Mouse (Mus musculus) lung, adult 18-20 months (tissue): ENCODE results near the gene Ccdc190.

Experiments used
- DNase-seq, 2 experiments: peaks; one replicate each; pipeline ENCODE4 v3.0.0; 2022; ENCODE audit warnings: mixed read lengths in 2 of 2

Ccdc190 gene

DNA sequence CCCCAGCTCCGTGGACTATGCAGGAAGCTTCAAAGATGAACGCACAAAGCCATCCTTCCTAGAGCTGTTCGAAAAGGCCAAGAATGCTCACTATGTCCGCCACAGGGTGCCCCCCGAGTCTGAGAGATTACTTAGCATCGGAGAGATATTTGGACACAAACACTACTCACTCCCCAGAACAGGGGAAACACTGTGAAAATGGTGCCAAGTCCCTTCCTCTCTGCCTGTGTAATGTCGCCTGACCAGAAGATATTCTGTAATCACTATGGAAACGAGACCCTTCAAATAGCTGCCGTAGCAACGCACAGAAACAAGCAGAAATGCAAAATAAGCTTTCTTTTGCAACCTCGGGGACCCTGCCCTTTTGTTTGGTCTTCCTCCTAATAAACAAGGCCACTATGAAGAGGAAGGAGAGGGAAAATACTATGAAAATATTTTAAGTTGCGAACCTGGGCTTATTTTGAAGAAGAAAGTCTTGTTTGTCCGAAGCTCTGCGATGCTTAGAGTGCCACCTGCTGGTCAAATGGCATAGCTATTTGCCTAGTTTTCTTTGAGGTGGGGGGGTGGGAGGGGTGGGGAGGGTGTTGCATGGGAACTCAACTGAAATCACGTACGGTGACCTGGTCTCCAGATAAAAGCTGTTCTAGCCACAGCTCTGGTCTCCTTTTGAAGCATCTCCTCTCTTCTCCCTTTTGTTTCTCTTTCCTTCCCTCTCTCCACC, 5.7 kb downstream of the Ccdc190 start:
- peak in 1 of 2 experiments; percentile 42 for DNase-seq

DNA sequence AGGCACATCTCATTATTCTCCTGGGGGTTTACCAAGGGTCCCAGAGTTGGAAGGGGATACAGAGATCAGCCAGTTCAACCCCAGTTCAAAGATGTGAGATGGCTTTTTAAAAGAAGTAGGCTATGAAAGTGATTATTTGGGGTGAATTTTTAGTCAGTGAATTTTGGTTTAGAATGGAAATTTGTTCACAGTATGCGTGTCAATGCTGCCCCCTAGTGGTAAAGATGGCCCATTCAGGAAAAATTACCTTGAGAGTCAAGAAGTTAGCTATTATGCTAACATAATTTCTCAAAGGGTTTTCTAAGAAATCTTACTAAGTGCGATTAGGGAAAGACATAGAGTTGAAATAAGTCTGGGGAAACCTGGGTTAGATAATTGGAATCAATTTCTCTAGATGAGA, 10.9 kb downstream of the Ccdc190 start:
- DNase-seq: no peak

- no peak for DNase-seq
These were observed 17.6 kb downstream of the Ccdc190 start for GRCm38 (mm10) chr1:169946004-169946403.

- no peak for DNase-seq
These were observed 19.2 kb downstream of the Ccdc190 start for GRCm38 (mm10) chr1:169947654-169948053.

DNA sequence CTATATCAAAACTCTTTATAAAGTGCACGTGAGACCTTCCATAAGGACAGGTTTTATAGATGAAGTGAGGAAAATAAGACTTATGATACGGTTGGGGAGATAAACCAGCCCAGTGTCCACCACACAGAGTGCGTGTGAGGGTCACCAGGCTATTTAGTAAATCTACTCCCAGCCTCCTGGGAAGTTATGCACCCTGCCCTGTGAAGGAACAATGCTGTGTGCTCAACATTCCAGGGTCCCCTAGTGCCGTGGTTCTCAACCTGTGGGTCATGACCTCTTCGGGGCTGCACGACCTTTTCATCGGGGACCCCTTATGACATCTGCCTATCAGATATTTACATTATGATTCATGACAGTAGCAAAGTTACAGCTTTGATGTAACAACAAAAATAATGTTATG, 19.8 kb downstream of the Ccdc190 start:
- DNase-seq: no peak

GRCm38 (mm10) chr1:169948866-169949265, 20.4 kb downstream of the Ccdc190 start:
- no peak for DNase-seq

DNA sequence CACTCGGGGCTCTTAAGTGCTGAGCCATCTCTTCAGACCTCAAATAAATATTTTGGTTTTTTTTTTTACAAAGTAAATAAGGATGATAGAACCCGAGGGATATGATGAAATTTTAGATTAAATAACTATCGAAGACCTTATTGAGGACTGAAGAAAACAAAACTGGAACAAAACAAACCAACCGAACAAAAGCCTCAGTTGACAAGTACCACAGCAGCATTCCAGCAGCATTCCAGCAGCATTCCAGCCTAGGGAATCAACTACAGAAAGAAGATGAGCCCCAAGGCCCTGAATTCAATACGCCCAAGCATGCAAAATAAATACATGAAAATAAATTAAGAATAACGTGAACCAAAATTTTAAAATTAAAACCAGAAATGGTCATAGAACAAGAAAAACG, 21.5 kb downstream of the Ccdc190 start:
- DNase-seq: no peak

GRCm38 (mm10) chr1:169950651-169951050, 22.2 kb downstream of the Ccdc190 start:
- DNase-seq: no peak

- DNase-seq: no peak
These were observed 23.1 kb downstream of the Ccdc190 start for GRCm38 (mm10) chr1:169951561-169951960.

- DNase-seq: no peak
These were observed 24.2 kb downstream of the Ccdc190 start for GRCm38 (mm10) chr1:169952636-169953035.

DNA sequence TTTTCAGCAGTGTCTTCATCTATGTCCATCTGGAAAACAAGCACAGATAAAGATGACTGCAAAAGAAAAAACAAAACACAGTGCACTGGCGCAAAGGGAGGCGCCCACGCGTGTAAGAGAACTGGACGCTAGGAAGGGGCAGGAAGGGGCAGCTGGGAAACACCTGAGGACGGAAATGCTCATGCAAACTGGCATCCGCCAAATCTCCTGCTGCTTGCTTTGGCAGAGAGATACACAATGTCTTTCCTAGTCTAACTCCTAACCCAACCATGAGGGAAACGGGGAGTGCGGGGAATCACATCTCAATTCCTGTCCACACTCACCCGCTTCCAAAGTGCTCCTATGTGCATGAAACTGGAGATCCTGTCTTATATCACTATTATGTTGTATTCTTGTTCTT, 24.7 kb downstream of the Ccdc190 start:
- no peak for DNase-seq

DNA sequence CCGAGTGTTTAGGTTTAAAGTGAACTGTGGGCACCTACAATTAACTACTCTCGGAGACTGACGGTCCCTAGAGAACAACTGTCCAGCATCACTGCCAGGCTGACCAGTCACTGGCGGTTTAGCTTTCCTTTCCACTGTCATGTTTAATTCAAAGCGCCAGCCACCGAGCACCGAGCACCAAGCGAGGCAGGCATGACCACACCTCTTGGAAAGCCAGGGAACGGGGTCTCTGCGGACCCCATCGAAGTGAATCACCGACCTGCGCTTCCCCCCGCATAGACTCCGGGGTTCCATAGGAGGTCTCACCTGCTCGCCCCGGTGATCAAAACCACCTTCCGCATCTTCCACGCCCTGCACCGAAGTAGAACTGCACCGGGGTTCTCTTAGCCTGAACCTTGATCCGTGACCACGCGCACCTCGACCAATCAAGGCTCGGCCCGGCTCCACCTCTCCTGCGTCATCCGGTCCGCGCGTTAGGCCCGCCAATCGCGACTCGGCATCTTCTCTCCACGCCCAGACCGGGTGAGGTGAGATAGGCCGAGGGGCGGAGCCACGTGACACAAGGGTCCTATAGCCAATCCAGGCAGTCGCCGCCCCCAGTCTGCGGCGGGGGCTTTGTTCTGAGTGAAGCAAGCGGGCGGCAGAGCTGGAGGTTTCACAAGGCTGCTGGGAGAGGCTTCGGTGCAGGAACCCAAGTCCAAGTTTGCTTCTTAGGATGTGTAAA, 40.5 kb downstream of the Ccdc190 start, which contains the start of gene Hsd17b7:
Hsd17b7 (minus strand) TSS at position 450 of the 724 bp plus-strand sequence.
- peak; percentile 99 for DNase-seq

GRCm38 (mm10) chr1:169969516-169969886, 41.1 kb downstream of the Ccdc190 start:
- DNase-seq: no peak

DNA sequence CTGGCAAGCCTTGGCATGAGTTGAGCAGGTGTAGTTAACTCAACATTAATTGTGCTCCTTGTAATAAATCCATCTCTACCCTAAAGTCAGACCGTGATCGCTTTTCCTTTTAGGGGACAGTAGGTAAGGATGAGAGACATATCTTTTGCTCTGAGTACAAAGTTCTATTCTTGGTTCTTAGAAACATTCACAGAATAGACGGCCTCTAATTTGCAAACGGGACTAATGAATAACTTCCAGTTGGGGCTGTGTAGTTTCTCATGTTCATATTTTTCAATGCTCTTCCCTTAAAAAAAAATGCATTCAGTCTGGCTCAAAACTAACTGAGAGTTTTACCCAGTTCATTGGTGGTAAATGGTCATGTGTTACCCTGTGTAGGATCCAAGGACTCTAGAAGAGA, 42.5 kb downstream of the Ccdc190 start:
- DNase-seq: no peak

DNA sequence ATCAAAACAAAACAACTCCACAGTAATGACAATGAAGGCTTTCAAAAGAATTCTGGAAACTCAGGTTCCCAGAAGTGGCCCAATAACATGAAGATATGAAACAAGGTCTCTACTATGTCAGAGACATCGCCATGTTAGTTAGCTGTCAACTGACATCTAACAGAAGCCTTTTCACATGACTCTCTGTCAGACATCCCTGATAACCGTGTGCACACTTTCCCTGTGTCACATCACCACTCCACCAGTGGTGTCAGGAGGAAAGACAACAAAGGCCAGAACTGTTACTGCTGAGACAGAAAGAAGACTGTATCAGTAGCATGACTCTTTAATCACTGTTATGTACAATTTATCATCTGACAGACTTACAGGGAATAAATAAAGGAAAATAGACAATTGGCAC, 43.5 kb downstream of the Ccdc190 start:
- DNase-seq: no peak

DNA sequence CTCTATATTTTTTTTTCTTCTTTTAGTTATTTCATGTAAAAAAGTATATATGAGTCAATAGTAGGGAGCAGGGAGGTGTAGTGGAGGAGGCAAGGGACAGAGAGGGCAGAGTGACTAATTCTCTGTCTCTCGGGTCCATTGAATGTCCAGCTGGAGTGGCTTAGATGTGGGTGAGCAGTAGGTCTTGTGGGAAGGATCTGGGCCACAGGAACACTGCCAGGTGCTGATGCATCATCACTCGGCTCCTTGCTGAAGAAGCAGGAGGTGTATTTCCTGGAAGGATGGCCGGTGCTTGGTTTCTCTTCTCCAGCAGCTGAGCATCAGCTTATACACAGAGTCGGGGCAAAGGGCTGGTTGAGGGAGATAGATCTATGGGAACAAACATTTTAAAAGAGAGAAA, 49.2 kb downstream of the Ccdc190 start:
- DNase-seq: no peak
